Mouse (Mus musculus) spleen, adult 2 months (tissue): ENCODE results near the gene Ldah.

Experiments
- CTCF ChIP-seq: fragments of 200-500 bp; IDR thresholded peaks from 2 replicates; pipeline ENCODE4 v1.5.1; 2011; ENCODE audit warnings: mild to moderate bottlenecking, inconsistent platforms; ENCODE audit not compliant: insufficient read depth, insufficient read length, insufficient replicate concordance; ENCODE audit errors: extremely low read depth
- POLR2A ChIP-seq: fragments of 200-500 bp; IDR thresholded peaks from 2 replicates; pipeline ENCODE4 v1.6.1; 2011; ENCODE audit warnings: low read depth, low read length, inconsistent platforms

DNA sequence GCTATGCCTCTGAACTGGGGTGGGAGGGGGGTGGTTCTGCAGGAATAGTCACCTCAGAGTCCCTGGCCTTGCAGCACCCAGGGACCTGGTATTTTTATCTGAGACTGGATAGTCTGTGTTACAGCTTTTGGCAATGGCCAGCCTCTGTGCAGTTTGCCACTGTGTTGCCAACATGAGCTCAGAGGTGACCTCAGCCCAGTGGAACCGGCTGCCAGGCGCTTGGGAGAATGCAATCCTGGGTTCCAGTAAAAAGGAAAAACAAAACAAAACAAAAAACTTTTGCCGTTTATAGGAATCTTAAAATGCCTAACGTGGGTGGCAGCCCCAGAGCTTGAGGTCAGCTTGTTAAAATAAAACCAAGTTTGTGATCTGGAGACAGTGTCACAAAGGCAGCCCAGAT lies 126.4 kb downstream of the Ldah start:
- no peak for TF ChIP-seq CTCF
- TF ChIP-seq POLR2A: no peak
